Mouse (Mus musculus) effector memory CD4-positive, alpha-beta T cell, adult 5 months (primary cell): ENCODE measurements around the gene Nlrp1b. TPM values are rescaled to one million over a fixed set of nuclear protein-coding genes. Genes with fewer than 3 reads are reported as not detected.

Experiments used
- polyA plus RNA-seq: library from polyadenylated mRNA; unstranded; fragments of 100-300 nt; shearing (Covaris generic); gene quantifications from one replicate; pipeline ENCODE4 v1.2.1, GENCODE M21; 2017

Nlrp1b gene
- 1.8 TPM for polyA plus RNA-seq

GRCm38 (mm10) chr11:71230684-71231480, at the start of gene Nlrp1b:
TSS of gene Nlrp1b (minus strand) at chr11:71230733.

GRCm38 (mm10) chr11:71144661-71145060, 85.9 kb downstream of the Nlrp1b start, which contains the start of gene Nlrp1a:
TSS of gene Nlrp1a (minus strand) at chr11:71144704.

Other genes with a start within 250 kb of the Nlrp1b start
- gene C1qbp, start 247.7 kb downstream of the Nlrp1b start, polyA plus RNA-seq, result 85.9 TPM
- 18.3 TPM for gene Dhx33, start 226.3 kb downstream of the Nlrp1b start, polyA plus RNA-seq
- gene Mis12, start 211.1 kb downstream of the Nlrp1b start, polyA plus RNA-seq, result 24.0 TPM
- gene Derl2, start 210.9 kb downstream of the Nlrp1b start, polyA plus RNA-seq, result 46.5 TPM
- gene 6330403K07Rik, start 197.2 kb downstream of the Nlrp1b start, polyA plus RNA-seq, result 6.2 TPM
- 0.10 TPM for gene Nlrp1a, start 86.0 kb downstream of the Nlrp1b start, polyA plus RNA-seq